Mouse (Mus musculus): ENCODE measurements around the gene Cdk19. TPM values are rescaled to one million over a fixed set of nuclear protein-coding genes. Genes with fewer than 3 reads are reported as not detected.

The Cdk19 gene
- polyA plus RNA-seq, 1 experiment from 2014 or later: 19.6 TPM

Other genes starting within 250 kb of the Cdk19 start
- 1.9 and 2.2 TPM in 2 replicates for gene Slc16a10, start 197.3 kb upstream of the Cdk19 start, polyA plus RNA-seq (2015; fragmentation: Nextera tagmentation; extraction: Ambion mirVana)
- gene Rpf2, start 92.5 kb upstream of the Cdk19 start, polyA plus RNA-seq (2015; fragmentation: Nextera tagmentation; extraction: Ambion mirVana): 76.7 and 80.5 TPM in 2 replicates
- gene Gtf3c6, start 81.5 kb upstream of the Cdk19 start, polyA plus RNA-seq (2015; fragmentation: Nextera tagmentation; extraction: Ambion mirVana): 85.4 and 88.5 TPM in 2 replicates
- gene Amd1, start 37.4 kb upstream of the Cdk19 start, polyA plus RNA-seq (2015; fragmentation: Nextera tagmentation; extraction: Ambion mirVana): 46.3 and 47.0 TPM in 2 replicates
- not detected in 2 replicates for gene Slc22a16, start 230.8 kb downstream of the Cdk19 start, polyA plus RNA-seq (2015; fragmentation: Nextera tagmentation; extraction: Ambion mirVana)

Measured in forebrain, embryonic 16.5 days (tissue).